Mouse (Mus musculus): ENCODE measurements at regions not wholly inside any gene's neighbourhood (a gene's known extent, or its start where the extent isn't known, plus 50 kb on each side); places are given as distances from the start of the nearest gene placed in this dataset.
"Not testable (repeated sequence)": the region's sequence is repeated elsewhere in the genome, so short reads cannot be mapped to it uniquely, and the experiment has no call there.

DNA sequence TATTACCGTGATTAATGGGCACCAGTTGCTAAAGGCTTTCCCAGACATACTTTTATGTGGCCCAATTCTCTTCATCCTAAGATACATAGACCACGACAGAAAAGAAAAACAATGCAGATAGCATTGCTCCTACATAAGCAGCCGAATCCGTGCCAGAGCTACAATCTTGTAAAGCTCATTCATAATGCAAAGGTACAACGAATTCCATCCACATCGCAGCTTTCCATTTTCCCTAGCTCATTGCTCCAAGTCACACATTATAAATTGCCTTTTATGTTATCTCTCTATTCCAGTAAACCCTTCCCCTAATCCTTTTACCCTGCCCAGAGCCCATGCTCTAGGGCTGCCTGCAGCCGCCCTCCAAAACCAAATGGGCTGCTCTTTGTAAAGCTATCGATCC is 226.8 kb downstream of the Utp18 start:
- Histone ChIP-seq H3K4me1 (ENCODE audit: control insufficient read depth, insufficient read depth, low read length) (0 out of 2 replicates have a peak, but pooled peaks cover under 1% of the 10 kb centered on the region), H3K4me3 (ENCODE audit: insufficient read depth, low read length) (no peak overlapping the region), H3K27ac (ENCODE audit: insufficient read depth, low read length) (no peak overlapping the region)
- TF ChIP-seq CTCF (IDR thresholded peaks at IDR 0.05; ENCODE audit: extremely low read depth, insufficient read depth, low read length) (no peak), POLR2A (IDR thresholded peaks at IDR 0.05; ENCODE audit: extremely low read depth, insufficient read depth, low read length) (no peak)

DNA sequence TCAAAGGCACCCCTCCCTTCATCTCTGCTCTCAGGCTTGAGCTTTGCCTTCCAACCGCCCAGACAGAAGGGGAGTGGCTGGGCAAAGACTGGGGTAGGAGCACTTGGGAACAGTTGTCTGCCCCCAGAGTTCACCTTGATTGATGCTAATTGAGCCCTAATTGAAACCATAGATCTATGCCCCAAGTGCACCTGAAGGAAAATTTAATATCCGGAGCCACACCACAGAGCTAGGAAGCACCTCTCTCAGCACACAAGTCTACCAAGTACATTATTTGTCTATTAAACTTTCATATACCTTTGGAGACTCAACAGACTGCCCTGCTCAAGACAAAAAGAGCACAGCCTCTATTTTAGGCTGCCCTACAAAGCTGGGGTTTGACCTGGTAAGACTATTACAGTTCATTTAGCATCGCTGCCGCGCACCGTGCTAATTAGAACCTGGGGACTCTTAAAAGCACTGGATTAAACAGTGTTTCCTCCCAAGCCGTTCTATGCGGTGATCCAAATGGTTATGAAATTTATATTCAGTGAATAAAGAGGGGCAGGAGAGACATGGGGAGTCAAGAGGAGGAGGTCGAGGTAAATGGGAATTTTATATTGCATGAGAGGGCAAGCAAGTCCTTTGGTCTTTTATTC is 229.8 kb downstream of the Utp18 start:
- Histone ChIP-seq H3K4me1 (ENCODE audit: control insufficient read depth, insufficient read depth, low read length) (0 out of 2 replicates have a peak, but pooled peaks cover 2% of the 10 kb centered on the region), H3K4me3 (ENCODE audit: insufficient read depth, low read length) (no peak overlapping the region), H3K27ac (ENCODE audit: insufficient read depth, low read length) (no peak overlapping the region)
- no peak for TF ChIP-seq CTCF (IDR thresholded peaks at IDR 0.05; ENCODE audit: extremely low read depth, insufficient read depth, low read length)
- no peak for TF ChIP-seq POLR2A (IDR thresholded peaks at IDR 0.05; ENCODE audit: extremely low read depth, insufficient read depth, low read length)

DNA sequence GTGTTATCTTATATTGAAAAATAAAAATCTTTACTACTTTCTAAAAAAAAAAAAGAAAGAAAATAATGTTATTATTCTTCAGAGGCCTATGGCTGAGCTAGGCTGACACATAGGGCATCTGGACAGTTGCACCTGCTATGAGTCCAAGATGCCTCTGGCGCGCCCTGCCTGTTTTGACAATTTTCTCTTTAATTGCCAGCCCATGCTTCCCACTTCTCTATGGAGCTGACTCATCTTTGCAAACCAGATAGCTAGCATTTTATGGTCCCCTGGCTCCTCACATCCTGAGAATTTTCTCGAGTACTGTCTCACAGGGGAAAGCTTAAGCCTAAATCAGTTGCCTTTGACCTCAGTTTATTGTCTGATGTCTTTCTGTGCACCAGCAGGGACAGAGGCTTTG is 232.2 kb downstream of the Utp18 start:
- H3K4me3 ChIP-seq (ENCODE audit: insufficient read depth, low read length), result no peak overlapping the region
- no peak overlapping the region for H3K27ac ChIP-seq (ENCODE audit: insufficient read depth, low read length)
- TF ChIP-seq POLR2A (IDR thresholded peaks at IDR 0.05; ENCODE audit: extremely low read depth, insufficient read depth, low read length) (no peak), CTCF (IDR thresholded peaks at IDR 0.05; ENCODE audit: extremely low read depth, insufficient read depth, low read length) (no peak)
- H3K4me1 ChIP-seq (ENCODE audit: control insufficient read depth, insufficient read depth, low read length), result 0 out of 2 replicates have a peak, but pooled peaks cover 2% of the 10 kb centered on the region

DNA sequence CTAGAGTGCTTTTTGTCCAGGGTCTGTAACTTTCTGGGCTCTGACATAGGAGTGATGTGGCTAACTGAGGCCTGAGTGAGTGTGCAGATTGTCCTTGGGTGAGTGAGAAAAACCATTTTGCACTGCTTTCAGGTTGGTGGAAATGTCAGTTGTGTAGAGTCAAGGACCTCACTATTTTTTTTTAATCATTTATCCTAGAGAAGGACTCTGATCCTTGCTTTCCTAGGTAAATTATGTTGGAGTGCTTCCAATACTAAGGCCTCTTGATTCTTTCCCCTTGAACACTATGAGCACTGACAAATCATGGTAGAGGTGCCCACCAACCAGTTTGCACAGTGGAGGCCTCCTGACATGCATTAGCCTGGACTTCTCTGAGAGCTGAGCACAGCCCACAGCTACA is 233.6 kb downstream of the Utp18 start:
- H3K27ac ChIP-seq (ENCODE audit: insufficient read depth, low read length); H3K4me3 ChIP-seq (ENCODE audit: insufficient read depth, low read length); H3K4me1 ChIP-seq (ENCODE audit: control insufficient read depth, insufficient read depth, low read length): not testable (repeated sequence)

All from cortical plate, adult 2 months (tissue).